Mouse (Mus musculus) stomach, postnatal 0 days (tissue): Measurements from ENCODE around the gene Vegfa. TPM values are rescaled to one million over a fixed set of nuclear protein-coding genes. Genes with fewer than 3 reads are reported as not detected.

ENCODE experiments used
- ATAC-seq: fragments of 200-750 bp; cut with Nextera tagmentation; 2 replicates; pipeline ENCODE4 v1.8.0; 2017; ENCODE audit not compliant: low FRiP score, low TSS enrichment
- DNase-seq: peaks from one replicate; pipeline ENCODE4 v3.0.0-alpha.2; 2016; ENCODE audit warnings: low spot score
- H3K27ac ChIP-seq: fragments of 300-500 bp; sonication (generic); replicated peaks from 2 replicates; pipeline ENCODE4 v1.5.1; 2014; ENCODE audit warnings: mild to moderate bottlenecking, control low read depth
- H3K27me3 ChIP-seq: fragments of 300-500 bp; sonication (generic); 2 replicates; pipeline ENCODE4 v1.6.1; 2014; ENCODE audit warnings: low read length; ENCODE audit not compliant: control insufficient read depth, insufficient read depth
- H3K36me3 ChIP-seq: fragments of 300-500 bp; sonication (generic); 2 replicates; pipeline ENCODE4 v1.6.1; 2014; ENCODE audit warnings: low read length, mixed read lengths; ENCODE audit not compliant: control insufficient read depth, insufficient read depth
- H3K4me1 ChIP-seq: fragments of 300-500 bp; sonication (generic); replicated peaks from 2 replicates; pipeline ENCODE4 v1.6.1; 2014; ENCODE audit warnings: antibody characterized with exemption; ENCODE audit not compliant: control insufficient read depth, insufficient read depth
- H3K4me2 ChIP-seq: fragments of 300-500 bp; sonication (generic); replicated peaks from 2 replicates; pipeline ENCODE4 v1.6.1; 2014; ENCODE audit warnings: low read depth, mild to moderate bottlenecking, control low read depth, moderate library complexity
- H3K4me3 ChIP-seq: fragments of 300-500 bp; sonication (generic); 2 replicates; pipeline ENCODE4 v1.5.1; 2014; ENCODE audit warnings: low read depth, low read length, control low read depth
- H3K9ac ChIP-seq: fragments of 300-500 bp; sonication (generic); 2 replicates; pipeline ENCODE4 v1.6.1; 2014; ENCODE audit warnings: mild to moderate bottlenecking, low read length, control low read depth, mixed read lengths
- H3K9me3 ChIP-seq: fragments of 300-500 bp; sonication (generic); 2 replicates; pipeline ENCODE4 v1.6.1; 2016; ENCODE audit warnings: low read length; ENCODE audit not compliant: control insufficient read depth
- CTCF ChIP-seq: IDR thresholded peaks from 2 replicates; pipeline ENCODE4 v1.5.1; 2016; ENCODE audit warnings: antibody characterized with exemption, low read depth, mild to moderate bottlenecking, moderate library complexity
- EP300 ChIP-seq: optimal IDR thresholded peaks from 2 replicates; pipeline ENCODE3; 2016; ENCODE audit warnings: antibody characterized with exemption
- WGBS: fragments of 180-500 bp; shearing (Covaris S2); extraction: QIAGEN DNeasy Blood & Tissue Kit; methylation state at CpG from one replicate; pipeline ENCODE4 v1.1.7; 2014; 5-methylcytosine and 5-hydroxymethylcytosine counted together
- polyA plus RNA-seq: library from polyadenylated mRNA; unstranded; fragments of >200 nt; fragmentation: Nextera tagmentation; extraction: Ambion mirVana; gene quantifications from 2 replicates; pipeline ENCODE4 v1.2.1, GENCODE M21; 2015

The Vegfa gene
- polyA plus RNA-seq, 1 experiment from 2014 or later = 3.1 TPM

DNA sequence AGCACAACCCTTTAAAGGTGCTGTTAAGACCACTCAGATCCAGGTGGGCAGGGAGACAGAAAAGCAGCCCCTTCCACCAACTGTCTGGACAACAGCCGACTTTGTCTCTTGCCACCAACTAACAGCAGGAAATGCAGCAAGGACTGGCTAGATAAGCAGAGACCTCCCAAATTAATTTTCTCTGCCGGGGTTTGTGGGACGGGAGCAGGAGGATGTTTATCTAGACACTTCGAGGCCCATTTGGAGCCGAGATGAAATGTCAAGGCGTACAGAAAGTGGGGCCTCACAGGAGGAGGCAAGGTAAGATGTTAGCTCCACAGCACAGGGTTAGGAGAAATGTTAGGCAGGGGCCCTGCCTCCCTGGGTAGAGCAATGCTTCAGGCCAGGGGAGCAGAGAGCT lies 8.4 kb upstream of the Vegfa start:
- no peaks in the 10 kb centered on the region; the same call in none of the 2 replicates for H3K4me1 ChIP-seq
- no peak overlapping the region for H3K27ac ChIP-seq
- H3K9me3 ChIP-seq = no peaks in the 10 kb centered on the region
- TF ChIP-seq CTCF (no peak), EP300 (no peak)
- WGBS = 34% methylated on average over 6 of the region's 6 CpGs
- no peaks in the 10 kb centered on the region for H3K36me3 ChIP-seq
- DNase-seq (no peak), ATAC-seq (no peak)
- H3K4me3 ChIP-seq = no peak overlapping the region
- no peak overlapping the region for H3K9ac ChIP-seq
- H3K27me3 ChIP-seq = no peaks in the 10 kb centered on the region
- H3K4me2 ChIP-seq = no peak overlapping the region

GRCm38 (mm10) chr17:46038906-46039305 lies 6.7 kb upstream of the Vegfa start:
- no peaks in the 10 kb centered on the region for H3K27me3 ChIP-seq
- no peak overlapping the region for H3K9ac ChIP-seq
- TF ChIP-seq EP300 (no peak), CTCF (peak; percentile 53)
- no peak overlapping the region for H3K4me3 ChIP-seq
- H3K4me2 ChIP-seq = no peak overlapping the region
- ATAC-seq (no peak), DNase-seq (no peak)
- no peak overlapping the region for H3K27ac ChIP-seq
- H3K4me1 ChIP-seq = no peaks in the 10 kb centered on the region; the same call in none of the 2 replicates
- no peaks in the 10 kb centered on the region for H3K9me3 ChIP-seq
- H3K36me3 ChIP-seq = no peaks in the 10 kb centered on the region
- 40% methylated on average over 3 of the region's 3 CpGs for WGBS

DNA sequence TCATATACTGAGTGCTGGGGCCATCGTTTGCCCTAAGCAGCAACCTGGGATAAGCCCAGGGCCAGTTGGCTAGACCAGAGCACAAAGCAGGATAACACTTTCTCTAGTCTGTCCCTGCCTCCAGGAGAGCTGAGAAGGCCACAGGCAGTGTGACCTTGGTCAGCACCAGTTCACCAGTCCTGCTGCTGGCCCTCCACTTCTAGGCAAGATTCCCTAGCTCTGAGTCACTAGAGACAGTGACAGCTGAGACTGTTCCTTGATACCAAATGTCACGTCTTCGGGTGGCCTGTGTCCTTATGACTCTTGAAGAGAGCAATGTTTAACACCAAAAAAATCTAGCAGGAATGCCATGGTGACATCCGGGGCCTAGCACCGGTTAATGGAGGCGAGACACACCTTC lies 4.2 kb upstream of the Vegfa start:
- DNase-seq (no peak), ATAC-seq (no peak)
- Histone ChIP-seq H3K27me3 (no peaks in the 10 kb centered on the region), H3K4me1 (no peaks in the 10 kb centered on the region; the same call in none of the 2 replicates), H3K9me3 (no peaks in the 10 kb centered on the region), H3K9ac (no peak overlapping the region), H3K4me3 (no peak overlapping the region), H3K36me3 (no peaks in the 10 kb centered on the region), H3K27ac (no peak overlapping the region), H3K4me2 (no peak overlapping the region)
- WGBS = 76% methylated on average over 6 of the region's 6 CpGs
- TF ChIP-seq EP300 (no peak), CTCF (no peak)

GRCm38 (mm10) chr17:46034110-46034509 lies 1.9 kb upstream of the Vegfa start:
- no peak overlapping the region for H3K27ac ChIP-seq
- DNase-seq (no peak), ATAC-seq (no peak)
- H3K36me3 ChIP-seq = no peaks in the 10 kb centered on the region
- H3K4me1 ChIP-seq = peaks cover 5% of the 10 kb centered on the region; the same call in 1 of the 2 replicates
- H3K27me3 ChIP-seq = no peaks in the 10 kb centered on the region
- no peak overlapping the region for H3K4me2 ChIP-seq
- no peak for TF ChIP-seq EP300
- TF ChIP-seq CTCF = no peak
- H3K4me3 ChIP-seq = no peak overlapping the region
- 56% methylated on average over 6 of the region's 6 CpGs for WGBS
- H3K9ac ChIP-seq = no peak overlapping the region
- H3K9me3 ChIP-seq = no peaks in the 10 kb centered on the region

DNA sequence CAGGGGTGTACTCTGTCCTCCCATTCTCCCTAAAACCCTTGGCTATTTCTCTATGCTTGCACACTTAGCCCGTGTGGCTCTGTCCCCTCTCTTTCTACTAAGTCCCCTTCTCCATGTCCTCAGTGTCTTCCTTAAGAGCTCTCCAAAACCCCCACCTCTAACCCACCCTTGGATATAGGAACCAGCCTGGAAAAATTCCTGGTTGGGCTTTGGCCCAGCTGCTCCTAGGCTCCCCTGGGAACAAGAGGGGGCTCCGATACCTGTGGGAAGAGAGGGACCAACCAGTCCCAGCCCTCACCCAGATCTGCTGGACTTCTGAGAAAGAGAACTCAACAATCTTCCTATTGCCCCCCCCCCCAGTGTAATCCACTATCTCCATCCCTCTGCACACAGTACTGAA lies 1.4 kb upstream of the Vegfa start:
- H3K4me3 ChIP-seq = no peak overlapping the region
- ATAC-seq (no peak), DNase-seq (no peak)
- H3K9ac ChIP-seq = no peak overlapping the region
- no peaks in the 10 kb centered on the region for H3K27me3 ChIP-seq
- H3K4me2 ChIP-seq = no peak overlapping the region; the same call in 1 of the 2 replicates
- no peak for TF ChIP-seq EP300
- peaks cover 7% of the 10 kb centered on the region; the same call in 1 of the 2 replicates for H3K4me1 ChIP-seq
- 31% methylated on average over 2 of the region's 2 CpGs for WGBS
- no peak overlapping the region for H3K27ac ChIP-seq
- H3K36me3 ChIP-seq = no peaks in the 10 kb centered on the region
- H3K9me3 ChIP-seq = no peaks in the 10 kb centered on the region

- TF ChIP-seq EP300 = no peak
- no peak for TF ChIP-seq CTCF
- WGBS = 40% methylated on average over 6 of the region's 6 CpGs
- Histone ChIP-seq H3K9ac (no peak overlapping the region), H3K9me3 (no peaks in the 10 kb centered on the region), H3K27ac (no peak overlapping the region), H3K36me3 (no peaks in the 10 kb centered on the region), H3K27me3 (no peaks in the 10 kb centered on the region), H3K4me3 (no peak overlapping the region), H3K4me1 (peaks cover 10% of the 10 kb centered on the region; the same call in 1 of the 2 replicates), H3K4me2 (peak overlapping the region; percentile 84; the same call in 1 of the 2 replicates)
- ATAC-seq (no peak), DNase-seq (no peak)
These were observed 953 bp upstream of the Vegfa start for GRCm38 (mm10) chr17:46033122-46033521.
